Mouse (Mus musculus) liver, embryonic 14.5 days (tissue): ENCODE data around the gene Zdhhc13. TPM values are rescaled to one million over a fixed set of nuclear protein-coding genes. Genes with fewer than 3 reads are reported as not detected.

Experiments
- ATAC-seq: fragments of 200-750 bp; cut with Nextera tagmentation; 2 replicates; pipeline ENCODE4 v1.8.0; 2017; ENCODE audit warnings: moderate number of reproducible peaks, mild to moderate bottlenecking, moderate library complexity; ENCODE audit not compliant: insufficient read depth
- DNase-seq, 3 experiments: peaks; one replicate each; pipeline ENCODE4 v3.0.0-alpha.2; 2012 to 2013; ENCODE audit warnings: low read depth in 3 of 3, low spot score in 3 of 3
- H3K27ac ChIP-seq: fragments of 300-500 bp; sonication (generic); 2 replicates; pipeline ENCODE4 v1.5.1; 2014; ENCODE audit warnings: moderate library complexity, mild to moderate bottlenecking, control low read depth, inconsistent platforms
- H3K27me3 ChIP-seq: fragments of 300-500 bp; sonication (generic); 2 replicates; pipeline ENCODE4 v1.6.1; 2014; ENCODE audit warnings: mild to moderate bottlenecking, low read length, moderate library complexity; ENCODE audit not compliant: control insufficient read depth, insufficient read depth
- H3K36me3 ChIP-seq: fragments of 300-500 bp; sonication (generic); replicated peaks from 2 replicates; pipeline ENCODE4 v1.6.1; 2014; ENCODE audit warnings: low read depth; ENCODE audit not compliant: control insufficient read depth, insufficient read depth
- H3K4me1 ChIP-seq, 2 experiments: fragments of 200-500 bp in 1 of 2; fragments of 300-500 bp in 1 of 2; sonication (generic) in 1 of 2; replicated peaks; 2 replicates each; pipeline ENCODE4 v1.6.1; 2012 to 2014; ENCODE audit warnings: antibody characterized with exemption in 1 of 2, inconsistent platforms in 1 of 2, low read length in 1 of 2; ENCODE audit not compliant: control insufficient read depth in 2 of 2, insufficient read depth in 2 of 2
- H3K4me2 ChIP-seq: fragments of 300-500 bp; sonication (generic); 2 replicates; pipeline ENCODE4 v1.6.1; 2014; ENCODE audit warnings: low read depth, mild to moderate bottlenecking, control low read depth, moderate library complexity
- H3K4me3 ChIP-seq, 2 experiments: fragments of 200-500 bp in 1 of 2; fragments of 300-500 bp in 1 of 2; sonication (generic) in 1 of 2; 2 replicates each; pipeline ENCODE4 v1.5.1; 2012 to 2014; ENCODE audit warnings: low read depth in 2 of 2, low read length in 2 of 2, mild to moderate bottlenecking in 2 of 2, control low read depth in 1 of 2, inconsistent platforms in 1 of 2, moderate library complexity in 1 of 2; ENCODE audit not compliant: insufficient read depth in 1 of 2
- H3K9ac ChIP-seq: fragments of 300-500 bp; sonication (generic); replicated peaks from 2 replicates; pipeline ENCODE4 v1.6.1; 2014; ENCODE audit warnings: mild to moderate bottlenecking, control low read depth, moderate library complexity
- H3K9me3 ChIP-seq: fragments of 300-500 bp; sonication (generic); 2 replicates; pipeline ENCODE4 v1.6.1; 2016; ENCODE audit warnings: low read length, mixed read lengths; ENCODE audit not compliant: control insufficient read depth
- CTCF ChIP-seq: IDR thresholded peaks from 2 replicates; pipeline ENCODE4 v1.5.1; 2016; ENCODE audit warnings: antibody characterized with exemption, low read depth, control low read depth
- EP300 ChIP-seq: IDR thresholded peaks from 2 replicates; pipeline ENCODE4 v1.6.1; 2016; ENCODE audit warnings: antibody characterized with exemption, low read depth
- WGBS: fragments of 180-500 bp; shearing (Covaris S2); extraction: QIAGEN DNeasy Blood & Tissue Kit; methylation state at CpG from one replicate; pipeline ENCODE4 v1.1.7; 2014; ENCODE audit not compliant: insufficient replicate concordance; 5-methylcytosine and 5-hydroxymethylcytosine counted together
- polyA plus RNA-seq, 2 experiments: library from polyadenylated mRNA; depleted of rRNA in 1 of 2; stranded (reverse) in 1 of 2; unstranded in 1 of 2; fragments of >200 nt; fragmentation: Nextera tagmentation in 1 of 2; extraction: Ambion mirVana in 1 of 2; gene quantifications; 2 replicates each; pipeline versions ENCODE4 v1.2.1 to v1.2.3; 2012 to 2014

Zdhhc13 gene
- polyA plus RNA-seq, 2 experiments: 9.4 to 13.5 TPM

DNA sequence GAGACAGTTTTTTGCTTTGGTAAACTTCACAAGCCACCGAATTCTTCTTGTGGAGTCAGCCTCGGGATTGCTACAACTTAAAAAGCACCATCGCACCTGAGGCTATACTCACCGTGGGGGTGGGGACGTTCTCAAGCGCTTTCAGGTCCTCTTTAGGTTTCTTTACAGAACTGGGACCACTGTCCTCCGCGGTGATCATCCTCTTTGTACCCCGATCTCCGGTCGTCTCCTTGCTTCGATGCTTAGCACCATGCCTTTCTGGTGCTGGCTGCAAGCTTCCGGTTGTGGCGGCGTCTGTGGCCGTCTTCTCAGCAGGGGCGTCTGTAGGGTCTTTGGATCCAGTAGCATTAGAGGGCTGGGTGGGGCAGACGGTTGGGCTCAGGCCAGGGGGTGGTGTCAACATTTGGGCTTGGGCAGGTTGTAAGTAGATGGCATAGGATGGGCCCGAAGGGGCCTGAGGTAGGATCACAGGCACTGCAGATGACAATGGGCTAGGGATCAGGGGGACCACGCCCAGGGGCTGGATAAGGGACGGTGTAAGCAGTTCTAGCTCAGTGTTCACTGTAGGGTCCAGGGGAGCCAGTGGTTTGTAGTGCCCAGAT lies 81.9 kb downstream of the Zdhhc13 start:
- Histone ChIP-seq H3K27me3 (no peaks in the 10 kb centered on the region), H3K27ac (no peak overlapping the region), H3K36me3 (peaks cover 99% of the 10 kb centered on the region), H3K9me3 (no peaks in the 10 kb centered on the region), H3K4me3 (no peak overlapping the region), H3K4me2 (no peak overlapping the region), H3K9ac (no peak overlapping the region), H3K4me1 (no peaks in the 10 kb centered on the region)
- WGBS: 88% methylated on average over 21 of the region's 21 CpGs
- TF ChIP-seq CTCF (no peak), EP300 (no peak)
- DNase-seq (no peak), ATAC-seq (no peak)

DNA sequence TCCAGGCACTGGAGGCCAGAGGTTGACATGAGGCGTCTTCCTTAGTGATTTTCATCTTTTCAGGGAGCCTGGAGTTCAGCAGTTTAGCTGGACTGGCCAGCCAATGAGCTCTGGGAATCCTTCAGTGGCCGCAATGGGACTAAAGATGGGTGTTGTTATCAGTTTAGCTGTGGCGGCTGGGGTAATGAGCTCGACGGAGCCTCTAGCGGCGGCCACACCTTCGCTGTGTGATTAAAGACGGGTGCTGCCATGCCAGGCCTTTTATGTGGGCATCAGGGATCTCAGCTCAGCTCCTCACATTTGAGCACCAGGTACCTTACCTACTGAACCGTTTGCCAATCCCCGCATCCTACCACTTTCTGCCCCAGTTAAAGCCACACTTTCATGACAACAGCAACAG lies 82.5 kb downstream of the Zdhhc13 start:
- DNase-seq (no peak), ATAC-seq (no peak)
- TF ChIP-seq EP300 (no peak), CTCF (no peak)
- H3K4me1 ChIP-seq: no peaks in the 10 kb centered on the region
- no peaks in the 10 kb centered on the region for H3K27me3 ChIP-seq
- no peak overlapping the region for H3K27ac ChIP-seq
- H3K4me2 ChIP-seq: no peak overlapping the region
- 81% methylated on average over 11 of the region's 11 CpGs for WGBS
- no peak overlapping the region for H3K4me3 ChIP-seq
- no peak overlapping the region for H3K9ac ChIP-seq
- H3K36me3 ChIP-seq: peaks cover 99% of the 10 kb centered on the region
- no peaks in the 10 kb centered on the region for H3K9me3 ChIP-seq

DNA sequence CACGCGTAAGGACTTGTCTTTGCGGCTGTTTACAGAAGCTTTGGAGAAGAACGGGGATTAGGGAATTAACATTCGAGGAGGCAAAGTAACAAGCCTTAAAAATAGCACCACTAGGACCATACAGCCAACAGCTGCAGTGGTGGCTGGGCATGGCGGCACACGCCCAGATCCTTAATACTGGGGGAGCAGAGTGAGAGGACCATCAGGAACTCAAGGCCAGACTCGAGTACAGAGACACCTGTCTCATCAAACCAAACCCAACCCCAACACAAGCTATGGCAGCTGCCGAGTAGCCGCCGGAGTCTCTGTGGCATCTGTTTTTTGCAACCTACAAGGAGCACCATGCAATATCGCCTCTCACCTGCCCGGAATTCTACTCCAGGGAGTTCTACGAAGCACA lies 86.3 kb downstream of the Zdhhc13 start:
- Histone ChIP-seq H3K27me3 (no peaks in the 10 kb centered on the region), H3K4me2 (no peak overlapping the region), H3K4me1 (peaks cover 6% of the 10 kb centered on the region in 2 experiments), H3K9ac (no peak overlapping the region), H3K9me3 (no peaks in the 10 kb centered on the region), H3K36me3 (peaks cover 95% of the 10 kb centered on the region), H3K4me3 (no peak overlapping the region), H3K27ac (no peak overlapping the region)
- DNase-seq: no peak
- TF ChIP-seq CTCF (no peak), EP300 (no peak)
- ATAC-seq: no peak
- WGBS: 93% methylated on average over 14 of the region's 14 CpGs

DNA sequence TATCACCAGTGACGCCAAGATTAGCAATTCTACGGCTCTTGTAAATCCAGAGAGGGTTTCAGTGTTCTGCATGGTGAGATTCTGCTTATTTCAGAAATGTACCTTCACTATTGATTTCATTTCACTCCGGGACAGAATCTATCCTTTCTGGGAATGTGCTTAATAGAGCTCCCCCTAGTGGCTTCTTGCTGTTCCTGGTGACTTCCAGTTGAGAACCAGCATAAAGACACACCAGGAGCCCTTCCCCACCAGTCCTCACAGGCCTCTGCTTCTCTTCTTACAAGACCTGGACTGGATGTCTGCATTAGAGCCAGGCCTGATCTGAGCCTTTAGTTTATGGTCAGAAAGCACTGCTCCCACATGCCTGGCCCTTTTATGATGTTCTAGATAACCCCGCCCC lies 87.7 kb downstream of the Zdhhc13 start:
- TF ChIP-seq CTCF (peak; percentile 79), EP300 (no peak)
- DNase-seq: peak in 1 of 3 experiments; percentile 51
- Histone ChIP-seq H3K4me1 (peaks cover 6% of the 10 kb centered on the region in 2 experiments), H3K36me3 (peaks cover 81% of the 10 kb centered on the region), H3K4me2 (no peak overlapping the region), H3K4me3 (no peak overlapping the region), H3K27ac (no peak overlapping the region), H3K27me3 (no peaks in the 10 kb centered on the region), H3K9me3 (no peaks in the 10 kb centered on the region), H3K9ac (no peak overlapping the region)
- WGBS: 70% methylated on average over 4 of the region's 4 CpGs
- ATAC-seq: no peak

Other genes starting within 250 kb of the Zdhhc13 start
- not detected in 2 replicates for gene Mrgprb2, start 230.9 kb upstream of the Zdhhc13 start, polyA plus RNA-seq (2012; rRNA removed)
- not detected in 2 replicates for gene Mrgprb2, start 230.9 kb upstream of the Zdhhc13 start, polyA plus RNA-seq (2014; fragmentation: Nextera tagmentation; extraction: Ambion mirVana)
- not detected in 2 replicates for gene Mrgprb3, start 145.2 kb upstream of the Zdhhc13 start, polyA plus RNA-seq (2012; rRNA removed)
- gene Mrgprb3, start 145.2 kb upstream of the Zdhhc13 start, polyA plus RNA-seq (2014; fragmentation: Nextera tagmentation; extraction: Ambion mirVana): not detected in 2 replicates
- gene Csrp3, start 59.0 kb downstream of the Zdhhc13 start, polyA plus RNA-seq (2012; rRNA removed): 0.07 TPM in 1 of 2 replicates, not detected in the other
- gene Csrp3, start 59.0 kb downstream of the Zdhhc13 start, polyA plus RNA-seq (2014; fragmentation: Nextera tagmentation; extraction: Ambion mirVana): 0.30 TPM in 1 of 2 replicates, not detected in the other
- gene E2f8, start 92.6 kb downstream of the Zdhhc13 start, polyA plus RNA-seq (2012; rRNA removed): 23.6 and 25.9 TPM in 2 replicates
- gene E2f8, start 92.6 kb downstream of the Zdhhc13 start, polyA plus RNA-seq (2014; fragmentation: Nextera tagmentation; extraction: Ambion mirVana): 28.2 and 32.0 TPM in 2 replicates
- 1.3 and 1.5 TPM in 2 replicates for gene Nav2, start 119.7 kb downstream of the Zdhhc13 start, polyA plus RNA-seq (2012; rRNA removed)
- gene Nav2, start 119.7 kb downstream of the Zdhhc13 start, polyA plus RNA-seq (2014; fragmentation: Nextera tagmentation; extraction: Ambion mirVana): 1.6 and 2.0 TPM in 2 replicates